Mouse (Mus musculus) hindbrain, embryonic 13.5 days (tissue): ENCODE measurements around the gene Arcn1. TPM values are rescaled to one million over a fixed set of nuclear protein-coding genes. Genes with fewer than 3 reads are reported as not detected.

Experiments used
- ATAC-seq: fragments of 200-750 bp; cut with Nextera tagmentation; 2 replicates; pipeline ENCODE4 v1.8.0; 2017; ENCODE audit warnings: moderate TSS enrichment; ENCODE audit not compliant: low FRiP score
- H3K27ac ChIP-seq: fragments of 300-500 bp; sonication (generic); 2 replicates; pipeline ENCODE4 v1.5.1; 2015; ENCODE audit warnings: inconsistent platforms, mild to moderate bottlenecking, moderate library complexity
- H3K27me3 ChIP-seq: fragments of 300-500 bp; sonication (generic); 2 replicates; pipeline ENCODE4 v1.6.1; 2015; ENCODE audit warnings: mild to moderate bottlenecking, inconsistent platforms
- H3K36me3 ChIP-seq: fragments of 300-500 bp; sonication (generic); 2 replicates; pipeline ENCODE4 v1.6.1; 2015; ENCODE audit warnings: mild to moderate bottlenecking, inconsistent platforms
- H3K4me1 ChIP-seq: fragments of 300-500 bp; sonication (generic); replicated peaks from 2 replicates; pipeline ENCODE4 v1.6.1; 2015; ENCODE audit warnings: inconsistent platforms
- H3K4me2 ChIP-seq: fragments of 300-500 bp; sonication (generic); 2 replicates; pipeline ENCODE4 v1.6.1; 2015; ENCODE audit warnings: inconsistent platforms, mild to moderate bottlenecking, moderate library complexity
- H3K4me3 ChIP-seq: fragments of 300-500 bp; sonication (generic); 2 replicates; pipeline ENCODE4 v1.5.1; 2015; ENCODE audit warnings: mild to moderate bottlenecking, inconsistent platforms
- H3K9ac ChIP-seq: fragments of 300-500 bp; sonication (generic); 2 replicates; pipeline ENCODE4 v1.6.1; 2015; ENCODE audit warnings: mild to moderate bottlenecking, inconsistent platforms
- H3K9me3 ChIP-seq: fragments of 300-500 bp; sonication (generic); 2 replicates; pipeline ENCODE4 v1.6.1; 2016; ENCODE audit warnings: inconsistent platforms
- WGBS: fragments of 180-500 bp; shearing (Covaris S2); methylation state at CpG from one replicate; pipeline ENCODE4 v1.1.7; 2015; 5-methylcytosine and 5-hydroxymethylcytosine counted together
- polyA plus RNA-seq: library from polyadenylated mRNA; unstranded; fragments of >200 nt; fragmentation: Nextera tagmentation; extraction: Ambion mirVana; gene quantifications from 2 replicates; pipeline ENCODE4 v1.2.1, GENCODE M21; 2015

The Arcn1 gene
- polyA plus RNA-seq, 1 experiment from 2014 or later: 142 TPM

DNA sequence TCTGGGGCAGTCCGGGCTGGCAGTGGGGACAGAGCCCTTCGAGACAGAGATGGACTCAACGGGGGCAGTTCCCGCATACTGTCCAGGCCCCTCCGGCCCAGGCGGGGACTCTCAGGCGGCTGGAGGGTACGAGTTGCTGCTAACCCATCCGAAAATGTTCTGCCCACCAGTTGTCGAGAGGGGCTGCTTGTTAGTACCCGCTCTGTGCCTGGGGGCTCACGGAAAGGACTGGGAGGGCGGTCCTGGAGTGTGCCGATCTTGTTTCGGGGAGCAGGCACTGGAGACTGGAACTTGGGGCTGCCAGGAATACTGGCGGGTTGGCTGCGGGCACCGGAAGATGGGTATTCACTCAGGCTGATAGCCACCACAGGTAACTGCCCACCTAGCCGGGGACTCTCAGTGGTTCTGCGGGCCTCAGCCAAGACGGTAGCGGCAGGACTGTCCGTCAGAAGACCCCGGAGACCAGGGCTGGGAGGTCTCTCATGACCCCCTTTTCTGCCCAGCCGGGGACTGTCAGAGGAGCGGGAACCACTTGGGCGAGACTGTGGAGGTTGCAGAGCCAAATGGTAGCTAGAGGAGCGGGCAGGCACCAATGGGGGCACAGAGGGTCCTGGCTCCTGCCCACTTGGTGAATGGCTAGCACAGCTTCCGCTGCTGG, 51.8 kb downstream of the Arcn1 start:
- H3K36me3 ChIP-seq: peaks cover 74% of the 10 kb centered on the region
- H3K27me3 ChIP-seq: no peaks in the 10 kb centered on the region
- peaks cover 43% of the 10 kb centered on the region for H3K4me1 ChIP-seq
- H3K9me3 ChIP-seq: no peaks in the 10 kb centered on the region
- no peak overlapping the region for H3K27ac ChIP-seq
- 95% methylated on average over 29 of the region's 29 CpGs for WGBS
- no peak overlapping the region for H3K4me2 ChIP-seq
- no peak overlapping the region for H3K9ac ChIP-seq
- no peak overlapping the region for H3K4me3 ChIP-seq
- no peak for ATAC-seq

DNA sequence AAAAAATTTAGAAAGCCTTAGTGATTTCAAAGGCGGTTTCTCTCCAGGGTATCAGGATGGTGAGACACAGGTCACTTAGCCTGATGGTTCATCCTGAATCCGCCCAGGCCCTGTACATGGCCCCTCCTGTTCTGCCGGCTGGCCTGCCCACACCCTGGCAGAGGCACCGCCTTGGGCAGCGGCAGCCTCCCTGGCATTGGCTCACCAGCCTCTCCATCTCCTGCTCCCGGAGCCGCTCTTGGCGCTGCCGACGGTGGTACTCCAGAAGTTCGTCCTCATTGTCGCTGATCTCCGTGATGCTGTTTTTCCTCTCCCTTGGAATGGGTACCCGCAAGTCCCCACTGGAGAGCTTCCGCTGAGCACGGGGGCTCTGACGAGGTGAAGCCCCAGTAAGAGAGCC, 52.5 kb downstream of the Arcn1 start:
- H3K27me3 ChIP-seq: no peaks in the 10 kb centered on the region
- no peak overlapping the region for H3K4me3 ChIP-seq
- peaks cover 36% of the 10 kb centered on the region for H3K4me1 ChIP-seq
- no peaks in the 10 kb centered on the region for H3K9me3 ChIP-seq
- H3K9ac ChIP-seq: no peak overlapping the region
- H3K36me3 ChIP-seq: peaks cover 81% of the 10 kb centered on the region
- no peak overlapping the region for H3K27ac ChIP-seq
- ATAC-seq: no peak
- 84% methylated on average over 17 of the region's 17 CpGs for WGBS
- H3K4me2 ChIP-seq: no peak overlapping the region

DNA sequence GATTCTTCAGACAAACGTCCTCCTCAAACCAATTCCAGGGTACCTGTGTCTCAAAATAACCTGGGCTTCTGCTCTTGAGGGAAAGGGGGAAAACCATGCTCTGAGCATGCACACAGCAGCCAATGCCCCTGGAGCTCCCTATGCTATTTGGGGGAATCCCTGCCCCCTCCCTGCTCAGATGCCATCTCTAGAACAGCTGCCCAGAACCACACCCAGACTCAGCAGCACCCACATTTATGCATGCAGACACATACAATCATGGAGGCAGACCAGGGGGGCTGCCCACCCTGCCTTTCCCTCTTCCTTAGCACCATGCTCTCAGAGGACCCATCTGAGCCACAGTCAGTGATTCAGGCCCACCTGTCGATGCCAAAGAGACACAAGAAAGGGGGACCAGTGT, 54.1 kb downstream of the Arcn1 start:
- Histone ChIP-seq H3K27me3 (peaks cover 4% of the 10 kb centered on the region; the same call in 1 of the 2 replicates), H3K4me1 (peaks cover 30% of the 10 kb centered on the region), H3K9ac (peak overlapping the region; percentile 39; the same call in 1 of the 2 replicates), H3K4me2 (no peak overlapping the region), H3K36me3 (peaks cover 93% of the 10 kb centered on the region), H3K27ac (no peak overlapping the region), H3K9me3 (no peaks in the 10 kb centered on the region), H3K4me3 (no peak overlapping the region)
- 85% methylated on average over 2 of the region's 2 CpGs for WGBS
- no peak for ATAC-seq

DNA sequence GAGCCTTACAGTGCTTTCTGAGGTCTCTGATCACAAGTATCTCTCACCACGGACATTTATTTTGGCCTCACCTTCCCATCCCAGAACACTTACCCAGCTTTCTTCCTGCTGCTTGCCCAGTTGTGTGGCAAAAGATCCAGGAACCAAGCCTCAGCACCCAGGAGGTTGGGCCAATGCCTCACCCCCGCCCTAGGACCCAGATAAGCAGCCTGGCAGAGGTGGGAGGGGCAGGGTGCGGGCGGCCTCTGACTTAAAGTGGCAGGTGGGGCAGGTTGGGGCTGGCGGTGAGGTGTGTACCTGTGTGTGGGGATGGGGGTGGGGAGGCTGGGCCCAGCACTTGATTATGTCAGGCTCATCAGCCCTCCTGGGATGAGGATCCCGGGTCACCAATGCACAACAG, 54.6 kb downstream of the Arcn1 start:
- no peaks in the 10 kb centered on the region for H3K9me3 ChIP-seq
- peaks cover 91% of the 10 kb centered on the region for H3K36me3 ChIP-seq
- H3K4me1 ChIP-seq: peaks cover 30% of the 10 kb centered on the region
- no peak for ATAC-seq
- H3K27me3 ChIP-seq: peaks cover 4% of the 10 kb centered on the region; the same call in 1 of the 2 replicates
- no peak overlapping the region for H3K27ac ChIP-seq
- H3K4me2 ChIP-seq: no peak overlapping the region
- 93% methylated on average over 6 of the region's 6 CpGs for WGBS
- peak overlapping the region; percentile 39; the same call in 1 of the 2 replicates for H3K9ac ChIP-seq
- no peak overlapping the region for H3K4me3 ChIP-seq

DNA sequence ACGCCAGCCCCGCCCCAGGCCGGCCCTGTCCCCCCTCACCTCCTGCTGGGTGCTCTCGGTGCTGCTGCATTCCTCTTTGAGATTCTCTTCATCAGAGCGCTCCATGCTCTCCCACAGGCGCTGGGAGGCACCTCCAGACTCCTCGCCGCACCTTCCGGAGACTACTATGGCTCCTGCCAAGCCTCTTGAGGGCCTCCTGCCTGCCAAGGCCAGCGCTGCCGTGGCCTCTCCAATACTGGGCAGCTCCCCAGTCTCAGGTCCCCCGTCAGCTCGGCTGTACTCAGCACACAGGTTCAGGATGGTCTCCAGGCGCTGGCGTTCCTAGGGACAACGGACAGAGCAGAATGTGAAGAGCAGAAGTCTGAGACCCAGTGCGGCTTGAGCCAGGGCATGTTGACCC, 56.0 kb downstream of the Arcn1 start:
- H3K4me3 ChIP-seq: no peak overlapping the region
- peaks cover 30% of the 10 kb centered on the region for H3K4me1 ChIP-seq
- ATAC-seq: no peak
- H3K9me3 ChIP-seq: no peaks in the 10 kb centered on the region
- H3K4me2 ChIP-seq: no peak overlapping the region
- H3K27ac ChIP-seq: no peak overlapping the region
- no peak overlapping the region for H3K9ac ChIP-seq
- peaks cover 4% of the 10 kb centered on the region; the same call in 1 of the 2 replicates for H3K27me3 ChIP-seq
- H3K36me3 ChIP-seq: peaks cover 89% of the 10 kb centered on the region
- WGBS: 75% methylated on average over 17 of the region's 17 CpGs

DNA sequence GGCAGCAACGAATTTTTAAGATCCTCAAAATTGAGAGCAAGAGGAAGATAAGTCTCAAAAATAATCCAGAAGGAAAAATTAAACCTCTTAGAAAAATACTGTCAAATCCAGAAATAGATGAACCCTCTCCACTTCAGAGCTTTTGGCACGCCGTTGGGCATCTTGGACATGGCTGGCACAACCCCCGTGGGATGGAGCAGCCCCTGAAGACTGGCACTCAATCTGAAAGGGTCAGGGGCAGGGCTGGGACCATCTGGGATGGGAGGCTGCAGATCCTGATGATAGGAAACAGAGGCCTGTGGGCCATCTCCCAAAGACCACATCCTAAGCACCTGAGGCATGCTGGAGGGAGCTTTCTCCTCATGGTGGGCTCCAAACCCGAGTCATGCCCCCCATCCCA, 57.4 kb downstream of the Arcn1 start:
- Histone ChIP-seq H3K9me3 (no peaks in the 10 kb centered on the region), H3K27ac (no peak overlapping the region), H3K4me3 (no peak overlapping the region), H3K27me3 (peaks cover 4% of the 10 kb centered on the region; the same call in 1 of the 2 replicates), H3K9ac (0 out of 2 replicates have a peak overlapping the region, but pooled peaks have one; percentile 25), H3K4me2 (no peak overlapping the region), H3K4me1 (peaks cover 30% of the 10 kb centered on the region), H3K36me3 (peaks cover 89% of the 10 kb centered on the region)
- 86% methylated on average over 5 of the region's 5 CpGs for WGBS
- ATAC-seq: no peak

DNA sequence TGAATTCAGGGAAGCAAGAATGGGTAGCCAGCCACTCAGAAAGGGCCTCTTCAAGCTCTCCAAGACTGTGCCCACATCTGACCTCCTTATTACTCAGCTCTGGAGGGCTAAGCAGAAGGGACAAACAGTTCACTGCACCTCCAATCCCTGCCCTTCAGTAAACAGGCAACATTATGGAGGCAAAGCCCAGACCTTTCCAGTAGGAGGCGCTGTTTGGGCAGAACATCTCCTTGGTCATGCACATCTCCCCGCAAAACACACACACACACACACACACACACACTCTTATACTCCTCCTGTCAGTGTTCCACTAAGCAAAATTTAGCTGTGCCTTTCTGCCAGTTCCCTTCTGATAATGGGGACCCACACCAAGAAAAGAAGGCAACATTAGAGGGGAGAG, 58.0 kb downstream of the Arcn1 start:
- Histone ChIP-seq H3K4me2 (no peak overlapping the region), H3K4me1 (peaks cover 30% of the 10 kb centered on the region), H3K27ac (no peak overlapping the region), H3K9ac (no peak overlapping the region), H3K27me3 (peaks cover 4% of the 10 kb centered on the region; the same call in 1 of the 2 replicates), H3K36me3 (peaks cover 89% of the 10 kb centered on the region), H3K4me3 (no peak overlapping the region), H3K9me3 (no peaks in the 10 kb centered on the region)
- 39% methylated on average over 2 of the region's 2 CpGs for WGBS
- no peak for ATAC-seq

DNA sequence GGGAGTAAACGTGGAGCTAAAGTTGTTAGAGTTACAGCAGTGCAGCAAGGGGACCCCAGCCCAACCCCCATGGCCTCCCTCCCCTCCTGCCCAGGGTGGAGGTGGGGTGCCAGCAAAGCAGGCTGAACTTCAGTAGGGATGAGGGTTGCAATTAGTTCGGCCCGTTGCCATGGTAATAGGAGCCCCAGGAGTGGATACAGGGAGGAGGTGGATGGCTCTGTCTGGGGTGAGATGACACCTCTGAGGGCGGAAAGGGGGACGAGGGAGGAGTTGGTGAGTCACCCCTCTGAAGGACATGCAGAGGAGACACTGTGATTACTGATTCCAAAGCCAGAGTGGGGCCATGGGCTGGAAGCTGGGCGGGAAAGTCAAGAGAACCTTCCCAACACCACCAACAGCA, 58.7 kb downstream of the Arcn1 start:
- peaks cover 26% of the 10 kb centered on the region for H3K4me1 ChIP-seq
- peak overlapping the region; percentile 55 for H3K4me2 ChIP-seq
- no peak for ATAC-seq
- no peak overlapping the region; the same call in 1 of the 2 replicates for H3K27ac ChIP-seq
- peak overlapping the region; percentile 65; the same call in 1 of the 2 replicates for H3K9ac ChIP-seq
- H3K4me3 ChIP-seq: peak overlapping the region; percentile 27; the same call in 1 of the 2 replicates
- H3K9me3 ChIP-seq: no peaks in the 10 kb centered on the region
- H3K36me3 ChIP-seq: peaks cover 89% of the 10 kb centered on the region
- 23% methylated on average over 6 of the region's 6 CpGs for WGBS
- peaks cover 4% of the 10 kb centered on the region; the same call in 1 of the 2 replicates for H3K27me3 ChIP-seq

DNA sequence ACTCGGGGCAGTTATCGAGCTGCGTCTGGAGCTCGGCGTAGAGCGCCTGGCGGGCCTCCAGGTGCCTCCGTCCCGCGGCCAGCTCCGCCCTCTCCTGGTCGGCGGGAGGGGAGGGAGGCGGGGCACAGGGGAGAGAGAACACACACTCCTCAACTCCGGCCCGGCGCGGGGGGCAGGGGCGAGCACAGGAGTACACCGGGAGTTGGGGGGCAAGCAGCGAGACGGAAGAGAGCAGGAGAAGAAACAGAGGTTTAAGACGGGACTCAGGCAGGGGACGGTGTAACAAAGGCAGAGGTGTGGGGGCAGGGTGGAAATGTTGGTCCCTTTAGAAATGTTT, 59.2 kb downstream of the Arcn1 start:
- peak; percentile 56 for ATAC-seq
- peak overlapping the region; percentile 65 for H3K9ac ChIP-seq
- peak overlapping the region; percentile 27 for H3K4me3 ChIP-seq
- peaks cover 23% of the 10 kb centered on the region for H3K4me1 ChIP-seq
- peak overlapping the region; percentile 55 for H3K4me2 ChIP-seq
- H3K9me3 ChIP-seq: no peaks in the 10 kb centered on the region
- H3K27ac ChIP-seq: no peak overlapping the region; the same call in 1 of the 2 replicates
- WGBS: 4% methylated on average over 24 of the region's 24 CpGs
- H3K27me3 ChIP-seq: peaks cover 4% of the 10 kb centered on the region; the same call in 1 of the 2 replicates
- peaks cover 90% of the 10 kb centered on the region for H3K36me3 ChIP-seq

DNA sequence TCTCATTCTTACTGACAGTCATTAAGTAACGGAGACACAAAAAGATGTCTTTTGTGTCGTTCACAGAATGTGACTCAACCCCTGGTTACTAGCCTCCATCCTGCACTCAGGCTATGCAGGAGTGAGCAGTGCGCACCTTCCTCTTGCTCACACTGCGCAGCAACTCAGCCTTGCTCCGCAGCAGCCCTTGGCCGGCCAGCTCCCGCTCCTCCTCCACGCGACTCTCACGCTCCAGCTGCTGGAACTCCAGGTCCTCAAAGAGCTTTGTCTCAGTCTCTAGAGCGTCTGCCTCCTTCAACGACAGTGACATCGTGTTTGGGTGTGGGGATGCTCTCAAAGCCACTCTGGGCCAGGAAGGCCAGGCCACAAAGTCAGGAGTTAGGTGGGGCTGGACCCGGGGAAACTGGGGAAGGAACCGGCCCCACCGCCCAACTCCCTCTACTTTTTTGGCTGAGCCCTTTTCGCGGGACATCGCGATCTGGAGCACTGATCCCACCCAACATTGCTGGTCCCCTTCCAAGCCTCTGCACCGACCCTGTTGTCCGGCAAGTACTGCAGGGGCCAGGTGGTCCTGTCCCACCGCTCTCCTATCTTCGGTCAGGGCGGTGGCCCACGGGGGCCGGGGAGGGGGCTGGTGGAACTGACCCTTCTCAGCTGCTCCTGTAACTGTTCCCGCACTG, 59.8 kb downstream of the Arcn1 start:
- H3K36me3 ChIP-seq: peaks cover 90% of the 10 kb centered on the region
- ATAC-seq: peak; percentile 39
- no peak overlapping the region; the same call in 1 of the 2 replicates for H3K27ac ChIP-seq
- peak overlapping the region; percentile 27 for H3K4me3 ChIP-seq
- peaks cover 23% of the 10 kb centered on the region for H3K4me1 ChIP-seq
- peak overlapping the region; percentile 65 for H3K9ac ChIP-seq
- H3K4me2 ChIP-seq: peak overlapping the region; percentile 55
- peaks cover 4% of the 10 kb centered on the region; the same call in 1 of the 2 replicates for H3K27me3 ChIP-seq
- no peaks in the 10 kb centered on the region for H3K9me3 ChIP-seq
- 20% methylated on average over 28 of the region's 28 CpGs for WGBS

DNA sequence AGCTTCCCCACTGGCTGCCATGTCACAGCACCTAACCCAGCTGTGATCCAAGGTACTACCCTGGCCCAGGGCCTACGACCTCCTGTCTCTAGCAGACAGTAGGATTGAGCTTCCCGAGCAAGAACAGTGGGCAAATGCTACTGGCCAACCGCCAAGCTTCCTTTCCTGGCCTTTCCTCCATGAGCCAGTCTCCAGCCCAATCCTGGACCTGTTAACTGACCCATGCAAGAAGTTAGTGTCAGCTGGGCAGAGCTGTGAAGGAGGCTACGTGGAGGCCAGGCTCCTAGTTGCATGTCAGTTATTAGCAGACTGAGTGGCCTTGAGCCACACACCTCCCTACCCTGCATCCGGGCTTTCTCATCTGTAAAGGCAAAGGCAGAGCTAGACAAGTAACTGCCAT, 67.9 kb downstream of the Arcn1 start:
- Histone ChIP-seq H3K4me1 (no peaks in the 10 kb centered on the region), H3K4me2 (no peak overlapping the region), H3K9me3 (no peaks in the 10 kb centered on the region), H3K9ac (no peak overlapping the region; the same call in 1 of the 2 replicates), H3K36me3 (peaks cover 99% of the 10 kb centered on the region), H3K27ac (no peak overlapping the region), H3K27me3 (no peaks in the 10 kb centered on the region), H3K4me3 (no peak overlapping the region)
- ATAC-seq: no peak
- 87% methylated on average over 5 of the region's 5 CpGs for WGBS

DNA sequence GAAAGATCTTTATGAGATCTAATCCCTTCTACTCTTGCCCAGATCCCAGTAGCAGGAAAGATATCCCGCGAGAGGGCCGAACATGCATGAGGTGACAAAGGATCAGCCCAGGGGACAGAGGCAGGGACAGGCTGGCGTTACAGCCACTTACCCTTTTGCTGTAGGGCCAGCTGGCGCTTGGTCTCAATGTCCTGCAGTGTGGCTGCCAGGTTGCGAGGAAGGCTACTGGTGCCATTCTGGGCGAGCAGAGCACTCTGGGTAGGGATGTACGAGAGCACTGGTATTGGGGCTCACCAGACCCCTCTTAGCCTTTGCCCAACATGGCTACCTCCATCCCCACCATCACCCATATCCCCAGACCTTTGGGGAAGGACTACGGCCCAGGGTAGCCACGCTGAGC, 68.4 kb downstream of the Arcn1 start:
- peaks cover 100% of the 10 kb centered on the region for H3K36me3 ChIP-seq
- ATAC-seq: no peak
- 92% methylated on average over 10 of the region's 10 CpGs for WGBS

More for the DNA sequence above, 68.4 kb downstream of the Arcn1 start:
- H3K27ac ChIP-seq: no peak overlapping the region
- no peaks in the 10 kb centered on the region for H3K4me1 ChIP-seq
- no peaks in the 10 kb centered on the region for H3K9me3 ChIP-seq
- H3K9ac ChIP-seq: peak overlapping the region; percentile 13; the same call in 1 of the 2 replicates
- H3K27me3 ChIP-seq: no peaks in the 10 kb centered on the region
- no peak overlapping the region for H3K4me3 ChIP-seq
- no peak overlapping the region for H3K4me2 ChIP-seq
